Mouse (Mus musculus) macrophage (primary cell): ENCODE data around the gene Gcc2. TPM values are rescaled to one million over a fixed set of nuclear protein-coding genes. Genes with fewer than 3 reads are reported as not detected.
"Not testable (repeated sequence)": the region's sequence is repeated elsewhere in the genome, so short reads cannot be mapped to it uniquely, and the experiment has no call there.

Experiments
- H3K27ac ChIP-seq: fragments of 350-480 bp; formaldehyde crosslinking; 2 replicates; pipeline ENCODE4 v1.9.0; 2021
- H3K36me3 ChIP-seq: fragments of 350-480 bp; formaldehyde crosslinking; 2 replicates; pipeline ENCODE4 v1.9.0; 2021; ENCODE audit errors: inconsistent target
- H3K4me3 ChIP-seq: fragments of 350-480 bp; formaldehyde crosslinking; 2 replicates; pipeline ENCODE4 v1.9.0; 2021; ENCODE audit errors: inconsistent target
- H3K79me2 ChIP-seq: fragments of 350-480 bp; formaldehyde crosslinking; 2 replicates; pipeline ENCODE4 v1.9.0; 2021; ENCODE audit errors: inconsistent target
- WGBS: methylation state at CpG from one replicate; pipeline ENCODE4 v1.1.7; 2026; ENCODE audit warnings: inconsistent platforms; ENCODE audit not compliant: missing documents; 5-methylcytosine and 5-hydroxymethylcytosine counted together
- polyA plus RNA-seq: library from polyadenylated mRNA; stranded (reverse); fragments of 250-400 nt; gene quantifications from 3 replicates; pipeline ENCODE4 v1.2.4, GENCODE M21; 2018; ENCODE audit warnings: inconsistent platforms

The Gcc2 gene
- polyA plus RNA-seq, 1 experiment from 2014 or later, result 28.5 TPM

GRCm38 (mm10) chr10:58326271-58326670 is 71.0 kb downstream of the Gcc2 start:
- H3K4me3 ChIP-seq, result no peak overlapping the region

DNA sequence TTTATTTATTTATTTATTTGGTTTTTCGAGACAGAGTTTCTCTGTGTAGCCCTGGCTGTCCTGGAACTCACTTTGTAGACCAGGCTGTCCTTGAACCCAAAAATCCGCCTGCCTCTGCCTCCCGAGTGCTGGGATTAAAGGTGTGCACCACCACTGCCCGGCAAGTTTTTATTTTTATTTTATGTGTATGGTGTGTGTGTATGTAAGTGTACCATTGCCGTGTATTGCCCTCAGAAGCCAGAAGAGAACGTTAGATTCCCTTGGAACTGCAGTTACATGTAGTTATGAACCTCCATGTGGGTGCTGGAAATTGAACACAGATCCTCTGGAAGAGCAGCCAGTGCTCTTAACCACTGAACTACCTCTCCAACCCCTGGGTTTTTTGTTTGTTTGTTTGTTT is 72.5 kb downstream of the Gcc2 start:
- H3K4me3 ChIP-seq, H3K27ac ChIP-seq, H3K36me3 ChIP-seq: not testable (repeated sequence)
- H3K79me2 ChIP-seq, result peaks cover 92% of the 10 kb centered on the region
- WGBS, result 96% methylated on average over 5 of the region's 6 CpGs

More at GRCm38 (mm10) chr10:58326271-58326670, 71.0 kb downstream of the Gcc2 start:
- no peaks in the 10 kb centered on the region for H3K36me3 ChIP-seq
- WGBS, result 83% methylated on average over 3 of the region's 3 CpGs
- peaks cover 76% of the 10 kb centered on the region for H3K79me2 ChIP-seq
- no peak overlapping the region for H3K27ac ChIP-seq

GRCm38 (mm10) chr10:58328517-58329108 is 73.3 kb downstream of the Gcc2 start:
- H3K27ac ChIP-seq, result no peak overlapping the region
- H3K36me3 ChIP-seq, result no peaks in the 10 kb centered on the region
- H3K79me2 ChIP-seq, result peaks cover 99% of the 10 kb centered on the region
- 87% methylated on average over 5 of the region's 8 CpGs for WGBS
- no peak overlapping the region for H3K4me3 ChIP-seq

DNA sequence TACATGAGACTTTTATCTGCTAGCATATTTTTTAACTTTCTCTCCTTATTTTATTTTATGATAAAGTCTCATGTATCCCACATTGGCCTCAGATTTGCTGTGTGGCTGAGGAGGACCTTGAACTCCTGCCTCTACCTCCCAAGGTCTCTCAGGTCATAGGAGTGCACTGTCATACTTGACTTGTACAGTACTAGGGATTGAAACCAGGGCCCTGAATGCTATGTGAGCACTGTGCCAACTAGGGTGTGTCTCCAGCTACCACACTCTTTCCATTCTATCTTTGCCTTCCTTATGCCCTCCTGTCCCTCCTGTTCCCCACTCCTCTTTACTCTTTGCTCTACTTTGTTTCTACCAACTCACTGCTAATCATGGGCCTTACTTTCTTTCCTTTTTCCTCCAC is 75.3 kb downstream of the Gcc2 start:
- no peaks in the 10 kb centered on the region for H3K36me3 ChIP-seq
- no peak overlapping the region for H3K4me3 ChIP-seq
- H3K27ac ChIP-seq, result 0 out of 2 replicates have a peak overlapping the region, but pooled peaks have one; percentile 10
- H3K79me2 ChIP-seq, result peaks cover 100% of the 10 kb centered on the region

GRCm38 (mm10) chr10:58331741-58332140 is 76.4 kb downstream of the Gcc2 start:
- Histone ChIP-seq H3K36me3 (no peaks in the 10 kb centered on the region), H3K79me2 (peaks cover 100% of the 10 kb centered on the region), H3K4me3 (no peak overlapping the region), H3K27ac (peak overlapping the region; percentile 48)

DNA sequence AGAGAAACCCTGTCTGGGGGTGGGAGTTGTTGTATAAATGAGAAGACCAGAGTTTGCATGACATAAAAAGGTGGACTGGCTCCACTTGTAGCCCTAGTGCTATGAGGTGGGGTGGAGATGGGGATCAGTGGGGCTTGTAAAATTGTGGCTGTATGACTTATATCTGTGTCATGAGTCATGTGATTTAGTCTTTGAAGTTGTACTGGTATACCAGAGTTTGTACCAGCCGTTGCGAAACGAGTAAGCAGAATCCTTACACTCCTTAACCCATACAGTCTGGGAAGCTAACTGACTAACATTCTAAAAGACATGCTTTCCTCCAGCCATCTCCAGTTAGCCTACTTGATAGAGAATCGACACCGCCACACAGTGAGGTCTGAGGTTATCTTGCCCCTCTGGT is 78.1 kb downstream of the Gcc2 start:
- Histone ChIP-seq H3K27ac (peak overlapping the region; percentile 38), H3K36me3 (no peaks in the 10 kb centered on the region), H3K4me3 (no peak overlapping the region), H3K79me2 (peaks cover 100% of the 10 kb centered on the region)
- WGBS, result 53% methylated on average over 5 of the region's 5 CpGs

DNA sequence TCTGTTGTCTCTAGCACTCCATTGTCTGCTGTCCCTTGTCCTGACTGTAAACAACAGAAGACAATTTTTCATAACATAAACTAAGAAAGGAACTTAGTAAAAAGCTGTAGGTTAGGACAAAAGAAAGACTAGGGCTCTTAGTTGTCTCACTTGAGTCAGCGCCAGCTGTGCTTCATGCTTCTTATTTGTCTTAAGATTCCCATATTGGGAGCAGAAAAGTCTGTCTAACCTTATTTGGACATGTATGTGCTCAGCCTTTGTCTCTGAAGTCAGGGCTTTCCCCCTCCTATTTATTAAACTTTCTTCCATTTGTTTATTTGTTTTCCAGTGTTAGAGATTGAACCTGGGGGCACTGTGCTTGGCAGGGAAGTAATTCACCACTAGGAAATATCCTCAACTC is 80.9 kb downstream of the Gcc2 start:
- no peak overlapping the region for H3K27ac ChIP-seq
- 100% methylated on average over 1 of the region's 1 CpGs for WGBS
- no peak overlapping the region for H3K4me3 ChIP-seq
- H3K79me2 ChIP-seq, result peaks cover 100% of the 10 kb centered on the region
- no peaks in the 10 kb centered on the region for H3K36me3 ChIP-seq

DNA sequence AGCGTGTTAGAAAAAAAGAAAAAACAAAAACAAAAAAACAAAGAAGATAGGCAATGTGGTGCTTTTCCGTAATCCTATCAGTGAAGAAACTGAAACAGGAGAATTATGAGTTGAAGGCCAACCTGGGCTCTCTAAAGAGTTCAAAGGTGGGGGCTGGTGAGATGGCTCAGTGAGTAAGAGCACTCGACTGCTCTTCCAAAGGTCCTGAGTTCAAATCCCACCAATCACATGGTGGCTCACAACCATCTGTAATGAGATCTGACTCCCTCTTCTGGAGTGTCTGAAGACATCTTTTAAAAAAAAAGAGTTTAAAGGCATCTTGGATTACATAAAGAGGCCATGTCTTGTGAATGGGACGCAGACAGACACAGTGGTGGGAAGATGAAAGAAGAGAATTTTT is 81.8 kb downstream of the Gcc2 start:
- H3K79me2 ChIP-seq, result peaks cover 100% of the 10 kb centered on the region
- H3K4me3 ChIP-seq, H3K27ac ChIP-seq, H3K36me3 ChIP-seq: not testable (repeated sequence)
- WGBS, result 94% methylated on average over 4 of the region's 4 CpGs

- Histone ChIP-seq H3K27ac (no peak overlapping the region), H3K79me2 (peaks cover 100% of the 10 kb centered on the region), H3K36me3 (no peaks in the 10 kb centered on the region), H3K4me3 (no peak overlapping the region)
- 90% methylated on average over 1 of the region's 1 CpGs for WGBS
Measured at GRCm38 (mm10) chr10:58338590-58338989, 83.3 kb downstream of the Gcc2 start.

GRCm38 (mm10) chr10:58341685-58342084 is 86.4 kb downstream of the Gcc2 start:
- H3K27ac ChIP-seq, result peak overlapping the region; percentile 40; the same call in 1 of the 2 replicates
- 14% methylated on average over 2 of the region's 2 CpGs for WGBS

GRCm38 (mm10) chr10:58342199-58342598 is 86.9 kb downstream of the Gcc2 start:
- no peak overlapping the region for H3K4me3 ChIP-seq
- no peaks in the 10 kb centered on the region for H3K36me3 ChIP-seq
- H3K27ac ChIP-seq, result 0 out of 2 replicates have a peak overlapping the region, but pooled peaks have one; percentile 0
- peaks cover 100% of the 10 kb centered on the region for H3K79me2 ChIP-seq
- WGBS, result 77% methylated on average over 2 of the region's 2 CpGs

More at GRCm38 (mm10) chr10:58341685-58342084, 86.4 kb downstream of the Gcc2 start:
- no peak overlapping the region for H3K4me3 ChIP-seq
- H3K79me2 ChIP-seq, result peaks cover 100% of the 10 kb centered on the region
- no peaks in the 10 kb centered on the region for H3K36me3 ChIP-seq

- no peak overlapping the region for H3K4me3 ChIP-seq
- 51% methylated on average over 3 of the region's 3 CpGs for WGBS
- no peaks in the 10 kb centered on the region for H3K36me3 ChIP-seq
- peaks cover 99% of the 10 kb centered on the region for H3K79me2 ChIP-seq
- H3K27ac ChIP-seq, result no peak overlapping the region
Measured at GRCm38 (mm10) chr10:58343552-58343951, 88.3 kb downstream of the Gcc2 start.

DNA sequence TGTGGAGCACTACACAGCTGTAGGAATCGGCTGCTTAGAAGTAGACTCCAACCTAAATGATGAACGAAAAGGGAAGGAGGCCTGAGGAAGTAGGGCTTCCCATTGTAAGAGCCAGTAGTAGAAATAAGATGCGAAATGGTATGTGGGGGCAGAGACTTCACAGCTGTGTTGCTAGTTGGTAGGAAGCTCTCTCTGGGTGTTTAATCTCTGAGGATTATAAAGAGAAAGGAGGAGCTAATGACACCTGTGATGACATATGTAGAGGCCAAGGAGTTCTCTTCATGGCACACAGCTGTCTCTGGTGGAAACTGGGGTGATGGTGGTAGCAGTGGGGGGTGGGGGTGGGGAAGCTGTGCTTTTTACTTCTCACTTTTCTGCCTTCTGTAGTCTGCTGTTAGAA is 95.3 kb downstream of the Gcc2 start:
- peak overlapping the region; percentile 78 for H3K27ac ChIP-seq
- 0% methylated on average over 3 of the region's 3 CpGs for WGBS

GRCm38 (mm10) chr10:58351670-58352069 is 96.4 kb downstream of the Gcc2 start:
- H3K27ac ChIP-seq, result peak overlapping the region; percentile 78
- 0% methylated on average over 2 of the region's 2 CpGs for WGBS
- peak overlapping the region; percentile 42 for H3K4me3 ChIP-seq
- H3K36me3 ChIP-seq, result no peaks in the 10 kb centered on the region
- peaks cover 78% of the 10 kb centered on the region for H3K79me2 ChIP-seq

More for the DNA sequence above, 95.3 kb downstream of the Gcc2 start:
- Histone ChIP-seq H3K4me3 (no peak overlapping the region), H3K79me2 (peaks cover 78% of the 10 kb centered on the region), H3K36me3 (no peaks in the 10 kb centered on the region)

GRCm38 (mm10) chr10:58352364-58352763 is 97.1 kb downstream of the Gcc2 start:
- WGBS, result 48% methylated on average over 3 of the region's 3 CpGs
- Histone ChIP-seq H3K36me3 (no peaks in the 10 kb centered on the region), H3K27ac (peak overlapping the region; percentile 78), H3K79me2 (peaks cover 78% of the 10 kb centered on the region), H3K4me3 (peak overlapping the region; percentile 42)

DNA sequence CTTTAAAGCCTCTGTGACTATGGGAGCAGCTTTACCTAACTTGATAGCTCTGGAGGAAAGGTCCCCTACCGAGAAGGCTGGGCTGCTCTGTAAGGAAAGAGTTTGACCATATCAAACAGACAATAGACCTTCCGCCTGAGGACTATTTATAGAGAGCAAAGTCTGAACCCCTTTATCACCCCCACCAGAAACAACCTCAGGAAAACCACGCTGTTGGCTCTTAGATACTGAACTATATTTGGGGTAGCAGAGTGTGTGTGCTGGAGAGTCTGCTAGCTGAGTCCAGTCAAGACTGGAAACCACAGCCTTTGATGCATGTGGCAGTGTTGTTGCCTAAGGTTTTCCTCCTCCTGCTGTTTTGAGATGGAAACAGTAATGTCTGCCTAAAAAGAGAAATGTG is 99.3 kb downstream of the Gcc2 start:
- 8% methylated on average over 3 of the region's 3 CpGs for WGBS
- Histone ChIP-seq H3K79me2 (peaks cover 79% of the 10 kb centered on the region), H3K4me3 (no peak overlapping the region), H3K27ac (peak overlapping the region; percentile 2; the same call in 1 of the 2 replicates), H3K36me3 (no peaks in the 10 kb centered on the region; the same call in 1 of the 2 replicates)
